Mouse (Mus musculus): ENCODE data around the gene Ttc28.

GRCm38 (mm10) chr5:111213935-111214450 is 334.4 kb downstream of the Ttc28 start:
- TF ChIP-seq FLI1 (IDR thresholded peaks at IDR 0.05; ENCODE audit: low read length): no peak
- TF ChIP-seq GATA1 (IDR thresholded peaks at IDR 0.05; ENCODE audit: borderline replicate concordance, low read length): no peak
